Mouse (Mus musculus) monocyte, adult 2 months (primary cell): ENCODE data around the gene Gja6.

Source experiments
- DNase-seq, 2 experiments: peaks; one replicate each; pipeline ENCODE4 v3.0.0; 2022; ENCODE audit warnings: low spot score in 2 of 2, low read depth in 1 of 2

The Gja6 gene

DNA sequence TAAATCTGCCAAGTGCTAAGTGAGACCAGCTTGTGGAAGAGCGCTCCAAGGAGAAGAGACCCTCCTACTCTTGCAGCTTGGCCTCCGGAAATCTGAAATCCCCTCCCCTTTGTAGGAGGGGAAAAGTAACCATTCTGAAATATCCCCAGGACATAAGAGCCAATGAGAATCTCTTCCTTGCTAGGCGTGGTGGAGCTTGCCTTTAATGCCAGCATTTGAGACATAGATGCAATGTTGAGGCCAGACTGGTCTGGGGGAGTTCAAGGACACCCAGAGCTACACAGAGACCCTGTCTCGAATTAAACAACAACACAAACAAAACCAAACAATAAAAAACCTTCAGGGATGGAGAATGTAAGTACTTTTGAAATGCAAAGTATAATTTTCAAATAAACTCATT lies at the start of gene Gja6:
Gene Gja6 (minus strand): TSS at position 101 of the 400 bp plus-strand sequence.
- no peak for DNase-seq

- DNase-seq, result no peak
These were observed 42.7 kb upstream of the Gja6 start for GRCm38 (mm10) chrX:160949583-160949982.

DNA sequence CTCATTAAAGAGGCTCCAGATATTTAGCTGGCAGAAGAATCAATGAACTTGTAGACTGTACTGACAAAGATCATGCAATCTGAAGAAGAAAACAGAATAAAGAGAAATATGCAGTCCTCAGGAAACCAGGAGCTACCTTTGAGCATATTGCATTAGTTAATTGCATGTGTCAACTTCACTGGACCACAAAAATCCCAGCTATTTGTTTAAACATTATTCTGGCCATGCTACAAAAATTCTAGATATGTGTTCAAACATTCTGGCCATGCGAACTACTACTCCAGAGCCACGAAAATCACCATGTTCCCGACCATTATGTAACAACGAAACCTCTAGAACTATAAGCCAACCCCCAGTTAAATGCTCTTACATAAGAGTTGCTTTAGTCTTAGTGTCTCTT lies 37.9 kb upstream of the Gja6 start:
- no peak for DNase-seq

- no peak for DNase-seq
These were observed 28.7 kb upstream of the Gja6 start for GRCm38 (mm10) chrX:160935541-160935940.

DNA sequence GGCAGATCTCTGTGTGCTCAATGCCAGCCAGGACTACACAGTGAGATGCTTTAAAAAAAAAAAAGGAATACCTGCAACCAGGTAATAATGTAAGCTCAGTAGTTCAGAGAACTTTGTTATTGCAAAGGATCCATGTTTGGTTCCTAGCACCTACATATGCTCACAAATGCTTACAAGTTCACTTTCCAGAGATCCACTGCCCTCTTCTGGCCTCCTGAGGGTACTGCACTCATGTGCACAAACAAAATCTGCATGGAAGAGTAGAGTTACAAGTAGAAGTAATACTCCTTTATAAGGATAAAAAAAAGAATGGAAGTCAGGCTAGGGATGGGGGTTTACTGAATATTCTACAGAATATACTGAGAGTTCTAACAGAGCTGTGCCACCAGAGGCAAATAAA lies 23.8 kb upstream of the Gja6 start:
- no peak for DNase-seq

GRCm38 (mm10) chrX:160928870-160929269 lies 22.0 kb upstream of the Gja6 start:
- DNase-seq, result no peak

DNA sequence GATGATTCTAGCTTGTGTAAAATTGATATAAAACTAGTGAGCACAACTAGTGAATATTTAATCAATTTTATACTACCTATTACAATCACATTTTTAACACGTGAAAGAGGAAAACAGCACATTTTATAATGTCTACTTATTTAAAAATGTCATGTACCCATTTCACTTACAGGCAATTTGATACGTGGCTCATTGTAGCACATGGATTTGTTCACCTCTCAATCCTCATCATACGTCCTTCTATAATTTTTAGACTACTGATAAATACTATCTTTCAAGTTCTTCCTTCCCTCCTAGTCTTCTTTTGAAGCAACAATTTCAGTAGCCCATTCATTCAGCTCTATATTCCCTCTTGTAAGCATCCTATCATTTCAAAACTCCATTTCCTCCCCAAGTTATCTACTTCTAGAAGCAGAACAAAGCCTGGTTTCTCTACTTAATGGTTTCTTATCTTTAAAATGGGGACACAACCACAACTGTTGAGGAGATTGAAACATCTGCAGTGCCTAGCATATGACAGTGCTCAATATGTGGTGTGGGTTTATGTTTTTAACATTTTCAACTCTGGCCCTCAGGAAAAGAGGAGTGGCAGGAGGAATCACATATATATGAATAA lies 12.3 kb upstream of the Gja6 start:
- DNase-seq, result no peak

- no peak for DNase-seq
These were observed 375 bp downstream of the Gja6 start for GRCm38 (mm10) chrX:160906477-160906876.

DNA sequence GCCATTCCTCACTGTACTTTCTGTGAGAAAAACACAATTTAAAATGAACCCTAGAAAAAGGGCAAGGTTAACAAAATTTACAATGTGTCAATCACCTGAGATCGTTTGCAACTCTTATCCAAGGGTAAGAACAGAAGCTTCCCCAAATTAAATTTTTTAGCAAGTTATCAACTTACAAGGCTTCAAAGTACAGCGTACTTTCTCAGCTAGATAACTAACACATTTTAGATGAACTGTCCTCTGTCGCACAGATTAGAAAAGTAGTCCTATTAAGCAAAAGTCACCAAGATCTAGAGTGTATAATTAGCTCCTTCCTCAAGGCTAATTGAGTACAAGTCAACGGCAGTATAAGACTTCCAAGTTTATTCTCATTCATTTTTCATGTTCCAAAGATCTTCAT lies 939 bp downstream of the Gja6 start:
- no peak for DNase-seq

GRCm38 (mm10) chrX:160905041-160905678 lies 1.7 kb downstream of the Gja6 start:
- no peak for DNase-seq

GRCm38 (mm10) chrX:160901118-160901517 lies 5.7 kb downstream of the Gja6 start:
- DNase-seq, result no peak

DNA sequence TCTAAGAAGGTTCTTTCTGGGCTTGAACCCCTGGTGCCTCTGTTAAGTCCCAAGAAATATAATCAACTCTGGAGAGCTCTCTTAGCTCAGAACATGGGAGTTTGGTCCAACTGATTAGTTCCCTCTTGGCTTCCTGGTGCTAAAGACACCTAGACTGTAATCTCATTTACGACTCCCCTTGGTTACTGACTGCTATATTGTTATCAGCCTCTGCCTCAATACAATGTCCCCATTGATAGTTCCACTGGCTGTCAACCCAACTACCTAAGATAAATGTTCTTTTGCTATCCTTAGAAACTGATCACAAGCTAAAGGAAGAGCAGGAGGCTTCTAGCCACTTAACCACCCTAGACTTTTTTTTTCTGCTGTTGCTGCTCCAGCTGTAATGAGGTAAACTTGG lies 14.8 kb downstream of the Gja6 start:
- no peak for DNase-seq

DNA sequence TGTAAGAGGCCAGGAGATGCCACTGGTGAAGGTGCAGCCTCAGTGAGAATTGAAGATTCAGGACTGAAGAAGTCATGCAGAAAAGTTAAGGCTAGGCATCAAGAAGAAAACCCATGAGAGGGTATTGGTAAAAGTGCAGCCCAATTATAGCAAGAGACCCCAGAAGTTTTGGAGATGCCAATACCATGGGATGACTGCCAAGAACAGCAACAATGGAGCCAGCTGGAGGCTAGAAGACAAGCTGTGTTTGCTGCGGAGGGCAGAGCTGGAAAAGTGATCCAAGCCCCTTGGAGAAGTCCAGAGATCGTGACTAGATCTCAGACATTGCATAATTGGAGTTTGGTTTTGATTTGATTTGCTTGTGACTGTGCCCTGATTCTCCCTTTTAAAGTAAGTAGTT lies 20.6 kb downstream of the Gja6 start:
- no peak for DNase-seq

GRCm38 (mm10) chrX:160866576-160866975 lies 40.3 kb downstream of the Gja6 start:
- DNase-seq, result no peak

DNA sequence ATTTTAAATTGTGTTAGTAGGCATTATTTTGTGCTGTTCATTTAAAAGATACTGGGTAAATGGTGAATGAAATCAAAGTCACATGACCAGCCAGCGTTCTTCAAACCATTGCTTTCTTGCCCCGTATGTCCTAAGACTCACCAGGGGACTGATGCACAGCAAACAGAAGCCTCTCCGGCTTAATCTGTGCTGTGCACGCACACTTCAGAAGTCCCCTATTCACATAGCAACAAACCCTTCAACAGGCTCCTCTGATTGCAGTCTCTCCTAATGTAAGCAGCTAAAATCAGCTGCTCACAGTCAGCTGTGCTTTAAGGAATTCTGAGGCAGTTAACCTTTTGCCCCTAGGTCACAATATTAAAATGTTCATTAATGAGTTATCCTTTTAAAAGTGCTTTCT lies 41.8 kb downstream of the Gja6 start:
- DNase-seq, result no peak

DNA sequence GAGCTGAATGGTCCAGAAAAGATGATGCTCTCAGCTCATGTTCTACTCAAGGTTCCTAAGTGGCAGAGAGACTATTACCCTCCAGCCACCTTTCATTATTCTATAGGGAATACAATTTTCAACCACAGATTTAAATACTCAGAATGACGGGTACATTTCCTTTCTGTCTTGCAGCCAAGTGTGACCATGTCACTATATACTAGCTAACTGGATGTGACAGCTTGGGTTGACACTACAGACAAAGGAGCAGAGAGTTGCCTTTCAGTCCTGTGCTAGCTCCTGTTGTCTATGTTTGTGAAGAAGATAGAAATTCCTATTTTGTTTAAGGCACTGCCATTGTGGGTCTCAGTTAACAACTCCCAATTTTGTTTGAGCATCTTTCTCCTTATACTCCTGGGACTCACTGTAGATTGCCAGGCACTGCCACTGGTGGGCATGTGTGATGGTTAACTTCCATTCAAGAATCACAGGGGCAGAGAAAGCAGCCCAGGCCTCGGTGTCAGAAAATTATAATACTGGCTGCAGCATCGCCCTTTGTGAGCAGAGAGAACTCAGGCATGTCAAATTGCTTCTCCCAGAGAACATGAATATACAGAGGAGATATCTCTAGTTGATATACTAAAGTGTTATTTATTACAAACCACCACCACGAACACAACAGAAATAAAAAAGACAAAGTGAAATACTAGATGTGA lies 43.0 kb downstream of the Gja6 start:
- DNase-seq, result no peak
